Mouse (Mus musculus): Measurements from ENCODE around the gene Ddr2.
A peak's percentile ranks its signal among the peaks of the same experiment; 100 is the strongest.
"Not testable (repeated sequence)": the region's sequence is repeated elsewhere in the genome, so short reads cannot be mapped to it uniquely, and the experiment has no call there.

Ddr2 gene

GRCm38 (mm10) chr1:170039402-170039801, 71.2 kb downstream of the Ddr2 start:
- DNase-seq (ENCODE audit: low spot score in 2 of 2) = no peak

DNA sequence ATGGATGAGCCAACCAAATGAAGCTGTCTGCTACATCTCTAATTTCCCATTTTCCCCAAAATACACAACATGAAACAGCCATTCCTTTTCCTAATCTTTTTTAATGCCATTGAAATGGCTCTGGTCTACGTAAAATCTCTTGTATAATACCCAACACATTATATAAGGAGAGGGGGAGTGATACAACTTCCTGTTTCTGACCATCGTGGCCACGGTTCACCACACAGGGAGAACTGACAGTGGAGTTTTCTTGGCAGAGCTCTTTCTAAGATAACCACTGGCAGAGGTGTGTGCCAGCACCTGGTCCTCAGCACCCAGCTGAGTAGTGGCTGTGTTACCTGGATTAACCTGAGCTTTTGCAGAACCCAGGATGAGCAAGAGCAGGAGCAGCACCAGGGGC, 75.0 kb downstream of the Ddr2 start:
- no peak for DNase-seq (ENCODE audit: low spot score in 2 of 2)

GRCm38 (mm10) chr1:170034961-170035360, 75.6 kb downstream of the Ddr2 start:
- DNase-seq (ENCODE audit: low spot score in 2 of 2) = no peak

GRCm38 (mm10) chr1:170031656-170032055, 78.9 kb downstream of the Ddr2 start:
- DNase-seq (ENCODE audit: low spot score in 2 of 2) = no peak

DNA sequence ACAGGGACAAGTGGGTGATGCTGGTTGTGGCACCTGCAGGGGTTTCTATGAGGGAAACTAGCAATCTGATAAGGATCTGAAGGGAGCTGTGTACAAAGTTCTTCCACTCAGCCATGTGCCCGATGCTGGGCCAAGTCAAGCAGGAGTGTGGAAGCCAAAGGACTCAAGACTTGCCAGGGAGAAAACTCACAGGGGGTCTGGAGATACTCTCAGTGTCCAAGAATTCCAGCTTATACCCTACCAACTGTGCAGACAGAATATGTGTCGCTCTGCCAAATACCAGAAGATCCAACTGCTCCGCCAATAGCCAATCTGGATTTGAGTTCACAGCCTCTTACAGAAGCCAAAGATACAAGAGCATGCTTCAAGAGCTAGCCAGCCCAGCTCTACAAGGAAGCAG, 95.8 kb downstream of the Ddr2 start:
- no peak for DNase-seq (ENCODE audit: low spot score in 2 of 2)

- no peak for DNase-seq (ENCODE audit: low spot score in 2 of 2)
These were observed 99.7 kb downstream of the Ddr2 start for GRCm38 (mm10) chr1:170010716-170011505.

DNA sequence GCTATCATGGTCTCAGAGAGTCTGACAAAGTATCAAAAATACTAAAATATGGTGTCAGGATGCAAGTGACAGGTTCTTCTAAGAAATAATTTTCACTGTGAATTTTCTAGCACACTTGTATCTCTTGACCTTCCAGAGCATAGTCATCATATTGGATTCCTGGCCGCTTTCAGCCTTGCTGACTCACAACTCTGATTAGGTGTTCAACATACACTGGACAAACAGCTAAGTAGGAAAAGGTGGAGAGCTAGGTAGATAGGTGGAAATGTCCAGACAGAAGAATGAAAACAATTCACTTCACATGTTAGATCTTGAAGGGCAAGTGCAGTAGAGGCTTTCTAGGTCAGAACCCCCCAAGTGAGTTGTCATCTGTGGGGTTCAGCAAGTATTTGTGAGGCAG, 101.3 kb downstream of the Ddr2 start:
- DNase-seq (ENCODE audit: low spot score in 2 of 2) = no peak

GRCm38 (mm10) chr1:170008432-170009220, 101.9 kb downstream of the Ddr2 start:
- no peak for DNase-seq (ENCODE audit: low spot score in 2 of 2)

DNA sequence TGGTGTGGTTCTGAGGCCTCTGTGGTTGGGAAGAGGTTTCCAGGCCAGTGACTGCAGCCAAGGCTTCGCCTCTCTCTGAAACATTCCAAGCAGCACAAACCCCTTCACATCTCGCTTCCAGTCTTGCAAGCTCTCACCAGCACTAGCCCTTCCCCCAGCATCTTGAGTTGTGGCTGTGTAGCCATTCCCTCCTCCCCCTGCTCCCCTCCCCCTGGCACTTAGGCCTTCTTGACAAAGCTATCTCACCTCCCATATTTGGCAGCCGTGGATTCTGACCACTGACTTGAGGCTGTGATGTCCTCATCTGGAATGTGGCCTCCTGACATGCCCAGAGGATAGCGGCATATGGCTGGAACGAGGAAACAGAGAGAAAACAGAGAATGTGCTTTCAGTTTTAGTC, 104.0 kb downstream of the Ddr2 start:
- DNase-seq (ENCODE audit: low spot score in 2 of 2) = no peak

DNA sequence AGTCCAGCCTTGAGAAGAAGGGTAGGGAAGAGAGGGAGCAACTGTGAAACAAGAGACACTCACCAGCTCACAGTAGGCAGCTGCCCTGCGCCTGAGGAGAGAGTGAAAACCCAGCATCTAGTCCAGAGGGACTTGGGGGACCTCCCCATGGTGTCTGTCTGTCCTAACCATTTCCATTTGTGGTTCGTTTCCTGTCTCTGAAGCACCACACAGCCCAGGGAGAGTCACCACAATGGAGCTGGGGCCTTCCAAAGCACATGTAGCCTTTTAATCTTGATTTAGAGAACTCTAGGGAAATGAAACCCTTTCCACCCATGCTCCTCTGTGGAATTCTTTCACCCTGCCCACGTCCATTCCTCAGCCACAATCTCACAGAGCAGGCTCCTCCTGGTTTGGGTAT, 105.3 kb downstream of the Ddr2 start:
- no peak for DNase-seq (ENCODE audit: low spot score in 2 of 2)

DNA sequence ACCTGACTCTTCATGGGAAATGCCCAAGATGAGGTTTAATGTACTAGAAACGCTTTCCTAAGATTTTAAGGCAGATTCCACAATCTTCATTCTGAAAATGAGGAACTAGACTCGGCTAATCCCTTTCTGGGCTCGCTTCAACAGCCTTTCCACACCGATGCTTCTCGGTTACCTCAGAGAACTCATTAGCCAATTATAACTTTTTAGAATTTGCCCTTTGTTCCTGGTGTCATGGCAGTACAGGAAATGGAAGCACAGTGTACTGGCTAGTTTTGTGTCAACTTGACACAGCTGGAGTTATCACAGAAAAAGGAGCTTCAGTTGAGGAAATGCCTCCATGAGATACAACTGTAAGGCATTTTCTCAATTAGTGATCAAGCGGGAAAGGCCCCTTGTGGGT, 116.7 kb downstream of the Ddr2 start:
- DNase-seq (ENCODE audit: low spot score in 2 of 2) = not testable (repeated sequence)

GRCm38 (mm10) chr1:169986166-169986565, 124.4 kb downstream of the Ddr2 start:
- DNase-seq (ENCODE audit: low spot score in 2 of 2) = no peak

GRCm38 (mm10) chr1:169977621-169978020, 132.9 kb downstream of the Ddr2 start:
- no peak for DNase-seq (ENCODE audit: low spot score in 2 of 2)

DNA sequence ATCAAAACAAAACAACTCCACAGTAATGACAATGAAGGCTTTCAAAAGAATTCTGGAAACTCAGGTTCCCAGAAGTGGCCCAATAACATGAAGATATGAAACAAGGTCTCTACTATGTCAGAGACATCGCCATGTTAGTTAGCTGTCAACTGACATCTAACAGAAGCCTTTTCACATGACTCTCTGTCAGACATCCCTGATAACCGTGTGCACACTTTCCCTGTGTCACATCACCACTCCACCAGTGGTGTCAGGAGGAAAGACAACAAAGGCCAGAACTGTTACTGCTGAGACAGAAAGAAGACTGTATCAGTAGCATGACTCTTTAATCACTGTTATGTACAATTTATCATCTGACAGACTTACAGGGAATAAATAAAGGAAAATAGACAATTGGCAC, 138.6 kb downstream of the Ddr2 start:
- DNase-seq (ENCODE audit: low spot score in 2 of 2) = no peak

DNA sequence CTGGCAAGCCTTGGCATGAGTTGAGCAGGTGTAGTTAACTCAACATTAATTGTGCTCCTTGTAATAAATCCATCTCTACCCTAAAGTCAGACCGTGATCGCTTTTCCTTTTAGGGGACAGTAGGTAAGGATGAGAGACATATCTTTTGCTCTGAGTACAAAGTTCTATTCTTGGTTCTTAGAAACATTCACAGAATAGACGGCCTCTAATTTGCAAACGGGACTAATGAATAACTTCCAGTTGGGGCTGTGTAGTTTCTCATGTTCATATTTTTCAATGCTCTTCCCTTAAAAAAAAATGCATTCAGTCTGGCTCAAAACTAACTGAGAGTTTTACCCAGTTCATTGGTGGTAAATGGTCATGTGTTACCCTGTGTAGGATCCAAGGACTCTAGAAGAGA, 139.6 kb downstream of the Ddr2 start:
- no peak for DNase-seq (ENCODE audit: low spot score in 2 of 2)

GRCm38 (mm10) chr1:169969516-169969886, 141.1 kb downstream of the Ddr2 start:
- no peak for DNase-seq (ENCODE audit: low spot score in 2 of 2)

DNA sequence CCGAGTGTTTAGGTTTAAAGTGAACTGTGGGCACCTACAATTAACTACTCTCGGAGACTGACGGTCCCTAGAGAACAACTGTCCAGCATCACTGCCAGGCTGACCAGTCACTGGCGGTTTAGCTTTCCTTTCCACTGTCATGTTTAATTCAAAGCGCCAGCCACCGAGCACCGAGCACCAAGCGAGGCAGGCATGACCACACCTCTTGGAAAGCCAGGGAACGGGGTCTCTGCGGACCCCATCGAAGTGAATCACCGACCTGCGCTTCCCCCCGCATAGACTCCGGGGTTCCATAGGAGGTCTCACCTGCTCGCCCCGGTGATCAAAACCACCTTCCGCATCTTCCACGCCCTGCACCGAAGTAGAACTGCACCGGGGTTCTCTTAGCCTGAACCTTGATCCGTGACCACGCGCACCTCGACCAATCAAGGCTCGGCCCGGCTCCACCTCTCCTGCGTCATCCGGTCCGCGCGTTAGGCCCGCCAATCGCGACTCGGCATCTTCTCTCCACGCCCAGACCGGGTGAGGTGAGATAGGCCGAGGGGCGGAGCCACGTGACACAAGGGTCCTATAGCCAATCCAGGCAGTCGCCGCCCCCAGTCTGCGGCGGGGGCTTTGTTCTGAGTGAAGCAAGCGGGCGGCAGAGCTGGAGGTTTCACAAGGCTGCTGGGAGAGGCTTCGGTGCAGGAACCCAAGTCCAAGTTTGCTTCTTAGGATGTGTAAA, 141.6 kb downstream of the Ddr2 start, which contains the start of gene Hsd17b7:
Gene Hsd17b7, minus strand, starts transcription at position 450 of the 724 bp plus-strand sequence.
- peak; percentile 99 for DNase-seq (ENCODE audit: low spot score in 2 of 2)

- DNase-seq (ENCODE audit: low spot score in 2 of 2) = no peak
These were observed 157.5 kb downstream of the Ddr2 start for GRCm38 (mm10) chr1:169953106-169953505.

DNA sequence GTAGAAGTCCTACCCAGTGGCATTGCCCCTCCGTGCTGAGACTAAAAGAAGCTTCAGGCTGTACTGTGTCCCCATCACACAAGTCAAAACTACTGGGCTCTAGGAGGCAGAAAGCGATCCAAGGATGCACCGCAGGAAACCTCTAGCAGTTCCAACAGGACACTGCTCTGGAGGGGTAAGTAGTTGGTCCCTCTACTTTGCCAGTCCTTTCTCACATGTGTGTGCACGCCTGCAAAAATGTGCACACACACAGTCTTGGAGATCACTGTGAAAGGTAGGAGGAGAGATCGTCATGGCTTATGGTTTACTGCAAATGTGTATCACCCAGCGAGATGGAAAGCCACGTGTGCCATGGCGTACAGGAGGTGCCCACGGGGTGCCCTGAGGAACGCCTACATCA, 157.9 kb downstream of the Ddr2 start:
- DNase-seq (ENCODE audit: low spot score in 2 of 2) = no peak

GRCm38 (mm10) chr1:169951561-169951960, 159.0 kb downstream of the Ddr2 start:
- DNase-seq (ENCODE audit: low spot score in 2 of 2) = no peak

DNA sequence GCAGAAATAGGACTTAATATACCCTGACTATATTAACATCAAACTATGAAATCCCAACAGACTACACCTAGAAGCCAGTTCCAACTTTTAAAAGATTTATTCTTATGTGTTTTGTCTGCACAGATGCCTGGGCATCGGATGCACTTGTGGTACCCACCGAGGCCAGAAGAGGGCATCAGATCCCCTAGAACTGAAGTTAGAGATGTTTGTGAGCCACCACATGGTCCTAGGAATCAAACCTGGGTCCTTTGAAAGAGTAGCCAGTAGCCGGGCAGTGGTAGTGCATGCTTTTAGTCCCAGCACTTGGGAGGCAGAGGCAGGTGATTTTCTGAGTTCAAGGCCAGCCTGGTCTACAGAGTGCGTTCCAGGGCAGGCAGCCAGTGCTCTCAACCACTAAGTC, 159.9 kb downstream of the Ddr2 start:
- no peak for DNase-seq (ENCODE audit: low spot score in 2 of 2)

DNA sequence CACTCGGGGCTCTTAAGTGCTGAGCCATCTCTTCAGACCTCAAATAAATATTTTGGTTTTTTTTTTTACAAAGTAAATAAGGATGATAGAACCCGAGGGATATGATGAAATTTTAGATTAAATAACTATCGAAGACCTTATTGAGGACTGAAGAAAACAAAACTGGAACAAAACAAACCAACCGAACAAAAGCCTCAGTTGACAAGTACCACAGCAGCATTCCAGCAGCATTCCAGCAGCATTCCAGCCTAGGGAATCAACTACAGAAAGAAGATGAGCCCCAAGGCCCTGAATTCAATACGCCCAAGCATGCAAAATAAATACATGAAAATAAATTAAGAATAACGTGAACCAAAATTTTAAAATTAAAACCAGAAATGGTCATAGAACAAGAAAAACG, 160.6 kb downstream of the Ddr2 start:
- no peak for DNase-seq (ENCODE audit: low spot score in 2 of 2)
